In the genomic region with DNA sequence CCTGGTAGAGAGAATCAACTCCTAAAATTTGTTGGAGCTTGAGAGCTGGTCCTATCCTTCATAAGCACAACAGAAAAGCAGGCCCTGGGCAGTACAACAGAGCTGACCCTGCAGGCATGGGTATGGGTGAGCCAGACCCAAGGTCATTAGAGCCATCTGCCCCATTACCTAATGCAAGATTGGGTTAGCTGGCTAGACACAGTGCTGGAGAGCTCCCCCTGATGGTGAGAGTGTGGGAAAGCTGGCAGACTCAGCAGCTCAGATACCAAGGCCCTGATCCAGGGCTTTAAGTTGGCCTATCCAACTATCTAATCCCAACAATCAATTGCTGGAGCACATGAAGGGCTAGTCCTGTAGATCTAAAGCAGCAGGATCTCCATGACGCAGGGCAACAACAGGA, we compare ENCODE assay signal across 9 mouse cellular contexts. TPM values are rescaled to one million over a fixed set of nuclear protein-coding genes. Genes with fewer than 3 reads are reported as not detected.
A peak's percentile ranks its signal among the peaks of the same experiment; 100 is the strongest.
DNase-seq lines count a peak whose midpoint lies in the region; ATAC-seq and TF ChIP-seq lines count a peak whose summit lies in the region.
"Had no signal": no experiment of that assay in that cellular context is flagged by ENCODE, and none has a peak within 500 bp of the region (broad histone marks: within the 10 kb centered on the region; RNA-seq: fewer than 3 reads in every experiment).

No protein-coding gene starts in this region.

- H3K4me2 ChIP-seq in forebrain, postnatal 0 days (ENCODE audit: low read depth): no peak overlapping the region
- H3K4me2 ChIP-seq in forebrain, embryonic 13.5 days: no peak overlapping the region
- H3K4me2 ChIP-seq: limb, embryonic 13.5 days had no signal

- H3K9me3 ChIP-seq in forebrain, postnatal 0 days (ENCODE audit: low read length): no peaks in the 10 kb centered on the region
- no peaks in the 10 kb centered on the region for H3K9me3 ChIP-seq in forebrain, embryonic 13.5 days (replicated peaks)
- H3K9me3 ChIP-seq: limb, embryonic 13.5 days had no signal

- no peak overlapping the region for H3K27ac ChIP-seq in forebrain, postnatal 0 days (ENCODE audit: low read depth, low read length)
- no peak overlapping the region for H3K27ac ChIP-seq in forebrain, embryonic 13.5 days
- no peak overlapping the region for H3K27ac ChIP-seq in testis, adult 2 months (ENCODE audit: control insufficient read depth, insufficient read depth, low read depth, low read length)
- H3K27ac ChIP-seq: limb, embryonic 13.5 days had no signal

- TF ChIP-seq CTCF in forebrain, postnatal 0 days (IDR thresholded peaks at IDR 0.05; ENCODE audit: low read depth): peak; percentile 64
- peak; percentile 60; the same call in 1 of the 2 replicates for TF ChIP-seq CTCF in testis, adult 2 months (IDR thresholded peaks at IDR 0.05; ENCODE audit: control insufficient read depth, insufficient read depth, insufficient replicate concordance, low read depth, low read length)

- H3K27me3 ChIP-seq in forebrain, postnatal 0 days (ENCODE audit: insufficient read depth, low read length): no peaks in the 10 kb centered on the region
- no peaks in the 10 kb centered on the region for H3K27me3 ChIP-seq in forebrain, embryonic 13.5 days
- no peaks in the 10 kb centered on the region for H3K27me3 ChIP-seq in testis, adult 2 months (ENCODE audit: control insufficient read depth, insufficient read depth, low read length)
- H3K27me3 ChIP-seq: limb, embryonic 13.5 days had no signal

- no peak overlapping the region for H3K4me3 ChIP-seq in forebrain, postnatal 0 days (ENCODE audit: low read depth, low read length)
- no peak overlapping the region for H3K4me3 ChIP-seq in forebrain, embryonic 13.5 days
- H3K4me3 ChIP-seq in testis, adult 2 months (ENCODE audit: control insufficient read depth, low read depth, low read length): no peak overlapping the region
- H3K4me3 ChIP-seq: limb, embryonic 13.5 days had no signal

- TF ChIP-seq POLR2A in testis, adult 2 months (IDR thresholded peaks at IDR 0.05; ENCODE audit: control insufficient read depth, low read depth, low read length): 0 out of 2 replicates have a peak, but pooled peaks have one; percentile 12

- H3K4me1 ChIP-seq in forebrain, postnatal 0 days (ENCODE audit: insufficient read depth): peaks cover 10% of the 10 kb centered on the region
- H3K4me1 ChIP-seq in forebrain, embryonic 13.5 days: peaks cover 11% of the 10 kb centered on the region
- H3K4me1 ChIP-seq in testis, adult 2 months (ENCODE audit: control insufficient read depth, insufficient read depth, low read length): peaks cover 5% of the 10 kb centered on the region

- peaks cover 53% of the 10 kb centered on the region for H3K36me3 ChIP-seq in forebrain, postnatal 0 days (ENCODE audit: insufficient read depth)
- peaks cover 74% of the 10 kb centered on the region for H3K36me3 ChIP-seq in forebrain, embryonic 13.5 days (ENCODE audit: poor library complexity, severe bottlenecking)
- H3K36me3 ChIP-seq in testis, adult 2 months (ENCODE audit: control insufficient read depth, insufficient read depth, low read length): peaks cover 15% of the 10 kb centered on the region

- ATAC-seq in forebrain, postnatal 0 days: no peak
- no peak for ATAC-seq in forebrain, embryonic 13.5 days
- peak; percentile 74 to 82 for ATAC-seq in hematopoietic stem cell, adult 5-6 weeks (replicated peaks in 1 of 2; ENCODE audit: insufficient read depth in 1 of 2, low FRiP score in 2 of 2, low TSS enrichment in 1 of 2, low read depth in 1 of 2, poor library complexity in 2 of 2, severe bottlenecking in 2 of 2)

- DNase-seq in forebrain, postnatal 0 days: peak; percentile 28
- peak; percentile 28 to 40 for DNase-seq in urinary bladder, postnatal 36 days (ENCODE audit: low spot score in 2 of 2)
- no peak for DNase-seq in urinary bladder, postnatal 10 days (ENCODE audit: low spot score)
- peak; percentile 78 for DNase-seq in embryo, embryonic 10 days (ENCODE audit: low spot score)
- peak; percentile 74 for DNase-seq in lung, postnatal 25 days (ENCODE audit: low spot score)

- WGBS in forebrain, postnatal 0 days: 90% methylated on average over 1 of the region's 1 CpGs
- 89% methylated on average over 1 of the region's 1 CpGs for WGBS in forebrain, embryonic 13.5 days

- H3K9ac ChIP-seq in forebrain, postnatal 0 days: no peak overlapping the region
- H3K9ac ChIP-seq in forebrain, embryonic 13.5 days: no peak overlapping the region
- H3K9ac ChIP-seq: limb, embryonic 13.5 days had no signal

RNA-seq across cellular contexts. Expression of a gene that starts 4.5 kb away (rescaled TPM):
- 62.2 and 64.4 TPM in 2 replicates for total RNA-seq in forebrain, postnatal 0 days (2014; rRNA removed)
- 16.3 and 22.1 TPM in 2 replicates for polyA plus RNA-seq in forebrain, postnatal 0 days (2015; fragmentation: Nextera tagmentation; extraction: Ambion mirVana)
- 20.5 and 23.4 TPM in 2 replicates for polyA plus RNA-seq in forebrain, embryonic 13.5 days (2015; fragmentation: Nextera tagmentation; extraction: Ambion mirVana)
- 37.5 and 47.3 TPM in 2 replicates for total RNA-seq in hematopoietic stem cell, adult 5-6 weeks (2017)
- polyA plus RNA-seq in testis, adult 2 months (2012; rRNA removed): 36.0 and 36.7 TPM in 2 replicates

RNA-seq across cellular contexts. Expression of a gene that starts 5.1 kb away (rescaled TPM):
- total RNA-seq in forebrain, postnatal 0 days (2014; rRNA removed): 290 and 323 TPM in 2 replicates
- 407 and 445 TPM in 2 replicates for polyA plus RNA-seq in forebrain, postnatal 0 days (2015; fragmentation: Nextera tagmentation; extraction: Ambion mirVana)
- polyA plus RNA-seq in forebrain, embryonic 13.5 days (2015; fragmentation: Nextera tagmentation; extraction: Ambion mirVana): 466 and 470 TPM in 2 replicates
- total RNA-seq in hematopoietic stem cell, adult 5-6 weeks (2017): 230 and 365 TPM in 2 replicates
- polyA plus RNA-seq in testis, adult 2 months (2012; rRNA removed): 381 and 421 TPM in 2 replicates

RNA-seq across cellular contexts. Expression of a gene that starts 22.8 kb away (rescaled TPM):
- total RNA-seq in forebrain, postnatal 0 days (2014; rRNA removed): 121 and 134 TPM in 2 replicates
- 92.7 and 105 TPM in 2 replicates for polyA plus RNA-seq in forebrain, postnatal 0 days (2015; fragmentation: Nextera tagmentation; extraction: Ambion mirVana)
- 76.9 and 89.3 TPM in 2 replicates for polyA plus RNA-seq in forebrain, embryonic 13.5 days (2015; fragmentation: Nextera tagmentation; extraction: Ambion mirVana)
- total RNA-seq in hematopoietic stem cell, adult 5-6 weeks (2017): 32.3 and 33.3 TPM in 2 replicates
- polyA plus RNA-seq in testis, adult 2 months (2012; rRNA removed): 23.5 and 24.5 TPM in 2 replicates

RNA-seq across cellular contexts. Expression of a gene that starts 46.3 kb away (rescaled TPM):
- total RNA-seq in forebrain, postnatal 0 days (2014; rRNA removed): 34.5 and 38.5 TPM in 2 replicates
- 16.2 and 19.8 TPM in 2 replicates for polyA plus RNA-seq in forebrain, postnatal 0 days (2015; fragmentation: Nextera tagmentation; extraction: Ambion mirVana)
- polyA plus RNA-seq in forebrain, embryonic 13.5 days (2015; fragmentation: Nextera tagmentation; extraction: Ambion mirVana): 23.7 and 27.0 TPM in 2 replicates
- 25.3 and 28.3 TPM in 2 replicates for total RNA-seq in hematopoietic stem cell, adult 5-6 weeks (2017)
- polyA plus RNA-seq in testis, adult 2 months (2012; rRNA removed): 185 and 204 TPM in 2 replicates

Comparison
In these comparisons a context has a peak if more than half of its experiments do, and no peak if none do; other contexts are left out.
1. ATAC-seq: peak in hematopoietic stem cell, adult 5-6 weeks (2 of 2); none in forebrain, postnatal 0 days (single experiment) and forebrain, embryonic 13.5 days (single experiment).